Mouse (Mus musculus) forebrain, embryonic 16.5 days (tissue): ENCODE measurements around the gene Fos. TPM values are rescaled to one million over a fixed set of nuclear protein-coding genes. Genes with fewer than 3 reads are reported as not detected.
A peak's percentile ranks its signal among the peaks of the same experiment; 100 is the strongest.

Experiments
- ATAC-seq: fragments of 200-750 bp; cut with Nextera tagmentation; 2 replicates; pipeline ENCODE4 v1.8.0; 2017; ENCODE audit warnings: mild to moderate bottlenecking, moderate library complexity
- H3K27ac ChIP-seq: fragments of 300-500 bp; sonication (generic); 2 replicates; pipeline ENCODE4 v1.5.1; 2014; ENCODE audit warnings: low read length, control low read depth
- H3K27me3 ChIP-seq: fragments of 300-500 bp; sonication (generic); replicated peaks from 2 replicates; pipeline ENCODE4 v1.6.1; 2014; ENCODE audit warnings: low read length; ENCODE audit not compliant: control insufficient read depth, insufficient read depth
- H3K36me3 ChIP-seq: fragments of 300-500 bp; sonication (generic); 2 replicates; pipeline ENCODE4 v1.6.1; 2014; ENCODE audit not compliant: control insufficient read depth, insufficient read depth
- H3K4me1 ChIP-seq: fragments of 300-500 bp; sonication (generic); replicated peaks from 2 replicates; pipeline ENCODE4 v1.6.1; 2014; ENCODE audit warnings: low read length; ENCODE audit not compliant: control insufficient read depth, insufficient read depth
- H3K4me2 ChIP-seq: fragments of 300-500 bp; sonication (generic); 2 replicates; pipeline ENCODE4 v1.6.1; 2014; ENCODE audit warnings: mild to moderate bottlenecking, low read length, control low read depth
- H3K4me3 ChIP-seq: fragments of 300-500 bp; sonication (generic); replicated peaks from 2 replicates; pipeline ENCODE4 v1.5.1; 2014; ENCODE audit warnings: mild to moderate bottlenecking, low read length, control low read depth
- H3K9ac ChIP-seq: fragments of 300-500 bp; sonication (generic); replicated peaks from 2 replicates; pipeline ENCODE4 v1.6.1; 2014; ENCODE audit warnings: low read depth, low read length, control low read depth
- H3K9me3 ChIP-seq: fragments of 300-500 bp; sonication (generic); 2 replicates; pipeline ENCODE4 v1.6.1; 2016; ENCODE audit warnings: low read length; ENCODE audit not compliant: control insufficient read depth
- WGBS: fragments of 180-500 bp; shearing (Covaris S2); extraction: QIAGEN DNeasy Blood & Tissue Kit; methylation state at CpG from one replicate; pipeline ENCODE4 v1.1.7; 2014; 5-methylcytosine and 5-hydroxymethylcytosine counted together
- polyA plus RNA-seq: library from polyadenylated mRNA; unstranded; fragments of >200 nt; fragmentation: Nextera tagmentation; extraction: Ambion mirVana; gene quantifications from 2 replicates; pipeline ENCODE4 v1.2.1, GENCODE M21; 2015

Fos gene
- polyA plus RNA-seq, 1 experiment from 2014 or later = 1.9 TPM

DNA sequence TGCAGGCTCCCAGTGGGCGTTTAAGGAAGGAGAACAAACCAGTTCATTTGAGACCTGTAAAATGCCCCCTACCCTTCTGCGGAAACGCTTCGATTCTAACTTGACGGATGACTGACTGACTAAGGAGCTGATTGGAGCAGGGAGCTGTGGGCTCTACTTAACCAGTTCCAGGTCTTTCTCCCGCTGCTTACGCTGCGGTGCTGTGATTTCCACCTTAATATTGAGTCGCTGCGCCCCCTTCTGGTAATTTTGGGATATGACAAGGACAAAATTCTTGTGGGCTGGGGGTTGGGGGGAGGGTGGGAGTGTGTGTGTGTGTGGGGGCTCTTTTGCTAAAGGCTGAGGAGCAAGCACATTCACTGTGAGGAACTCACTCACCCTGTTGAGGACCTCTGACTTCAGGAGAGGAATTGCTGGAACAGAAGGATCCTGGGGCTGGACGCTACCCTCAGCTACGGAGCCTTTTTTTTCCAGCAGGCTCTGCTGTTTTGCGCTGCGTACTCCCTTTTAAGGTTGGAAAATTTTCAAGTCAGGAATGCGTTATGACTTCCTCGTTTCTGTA lies 18.5 kb downstream of the Fos start:
- ATAC-seq = peak; percentile 84
- no peaks in the 10 kb centered on the region for H3K36me3 ChIP-seq
- H3K9me3 ChIP-seq = no peaks in the 10 kb centered on the region
- H3K9ac ChIP-seq = no peak overlapping the region
- 0 out of 2 replicates have a peak overlapping the region, but pooled peaks have one; percentile 11 for H3K4me3 ChIP-seq
- H3K4me1 ChIP-seq = peaks cover 14% of the 10 kb centered on the region
- WGBS = 23% methylated on average over 16 of the region's 16 CpGs
- no peak overlapping the region for H3K27ac ChIP-seq
- no peaks in the 10 kb centered on the region for H3K27me3 ChIP-seq
- peak overlapping the region; percentile 22; the same call in 1 of the 2 replicates for H3K4me2 ChIP-seq

GRCm38 (mm10) chr12:85496336-85496735 lies 22.6 kb downstream of the Fos start:
- 76% methylated on average over 7 of the region's 7 CpGs for WGBS
- H3K27ac ChIP-seq = no peak overlapping the region
- no peaks in the 10 kb centered on the region for H3K27me3 ChIP-seq
- H3K9ac ChIP-seq = no peak overlapping the region
- no peak overlapping the region for H3K4me2 ChIP-seq
- ATAC-seq = no peak
- no peaks in the 10 kb centered on the region for H3K9me3 ChIP-seq
- H3K36me3 ChIP-seq = no peaks in the 10 kb centered on the region
- H3K4me1 ChIP-seq = peaks cover 5% of the 10 kb centered on the region; the same call in 1 of the 2 replicates
- H3K4me3 ChIP-seq = no peak overlapping the region

DNA sequence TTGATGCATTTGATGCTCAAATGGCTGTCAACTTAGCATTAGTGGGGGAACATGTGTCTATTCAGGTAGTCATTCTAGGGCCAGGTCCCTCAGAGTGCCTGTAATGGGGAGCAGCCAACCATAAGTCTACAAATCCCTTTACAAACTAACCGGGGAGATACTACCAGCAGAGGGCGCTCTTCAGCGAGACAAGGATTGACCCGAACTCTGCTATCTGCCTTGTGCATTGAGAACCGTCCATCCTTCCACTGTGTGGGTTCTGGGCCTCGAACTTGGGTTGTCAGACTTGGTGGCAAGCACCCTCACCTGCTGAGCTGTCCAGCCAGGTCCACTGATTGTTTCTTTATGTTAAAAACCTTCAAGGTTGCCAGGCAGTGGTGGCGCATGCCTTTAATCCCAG lies 23.1 kb downstream of the Fos start:
- no peak overlapping the region for H3K4me3 ChIP-seq
- no peak overlapping the region for H3K4me2 ChIP-seq
- H3K27ac ChIP-seq = no peak overlapping the region
- ATAC-seq = no peak
- 20% methylated on average over 7 of the region's 7 CpGs for WGBS
- H3K36me3 ChIP-seq = no peaks in the 10 kb centered on the region
- no peaks in the 10 kb centered on the region for H3K27me3 ChIP-seq
- H3K9me3 ChIP-seq = no peaks in the 10 kb centered on the region
- H3K9ac ChIP-seq = no peak overlapping the region
- H3K4me1 ChIP-seq = peaks cover 5% of the 10 kb centered on the region; the same call in 1 of the 2 replicates

GRCm38 (mm10) chr12:85497310-85498135 lies 23.8 kb downstream of the Fos start:
- Histone ChIP-seq H3K4me3 (no peak overlapping the region), H3K36me3 (no peaks in the 10 kb centered on the region), H3K9ac (no peak overlapping the region), H3K4me1 (no peaks in the 10 kb centered on the region), H3K4me2 (no peak overlapping the region), H3K9me3 (no peaks in the 10 kb centered on the region), H3K27me3 (no peaks in the 10 kb centered on the region), H3K27ac (no peak overlapping the region)
- WGBS = 69% methylated on average over 11 of the region's 11 CpGs
- ATAC-seq = no peak

- 76% methylated on average over 8 of the region's 8 CpGs for WGBS
- no peak overlapping the region for H3K27ac ChIP-seq
- no peak for ATAC-seq
- no peaks in the 10 kb centered on the region for H3K4me1 ChIP-seq
- H3K9ac ChIP-seq = no peak overlapping the region
- no peak overlapping the region for H3K4me3 ChIP-seq
- H3K4me2 ChIP-seq = no peak overlapping the region
- no peaks in the 10 kb centered on the region for H3K27me3 ChIP-seq
- H3K36me3 ChIP-seq = no peaks in the 10 kb centered on the region
- H3K9me3 ChIP-seq = no peaks in the 10 kb centered on the region
Observed at GRCm38 (mm10) chr12:85499001-85499400, 25.3 kb downstream of the Fos start.

DNA sequence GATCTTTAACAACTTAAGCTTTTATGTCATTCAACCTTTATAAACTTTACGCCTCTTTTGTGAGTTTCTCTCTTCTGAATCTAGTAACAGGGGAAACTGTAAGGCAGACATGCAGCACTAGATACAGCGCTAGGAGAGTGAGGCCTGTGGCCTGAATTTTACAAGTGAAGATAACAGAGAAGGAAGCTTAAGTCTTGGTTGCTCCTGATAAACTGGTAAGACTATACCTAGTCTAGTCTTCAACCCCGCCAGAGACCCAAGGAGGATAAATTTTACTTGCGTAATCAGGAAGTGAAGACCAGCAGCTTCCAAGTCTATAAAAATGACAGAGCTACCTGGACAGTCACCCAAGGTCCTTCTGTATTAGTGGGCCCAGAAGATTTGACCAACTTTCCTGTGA lies 29.0 kb downstream of the Fos start:
- Histone ChIP-seq H3K9me3 (no peaks in the 10 kb centered on the region), H3K4me2 (no peak overlapping the region), H3K27ac (no peak overlapping the region), H3K9ac (no peak overlapping the region), H3K36me3 (no peaks in the 10 kb centered on the region), H3K27me3 (no peaks in the 10 kb centered on the region), H3K4me1 (no peaks in the 10 kb centered on the region), H3K4me3 (no peak overlapping the region)
- WGBS = 92% methylated on average over 4 of the region's 4 CpGs
- ATAC-seq = no peak

DNA sequence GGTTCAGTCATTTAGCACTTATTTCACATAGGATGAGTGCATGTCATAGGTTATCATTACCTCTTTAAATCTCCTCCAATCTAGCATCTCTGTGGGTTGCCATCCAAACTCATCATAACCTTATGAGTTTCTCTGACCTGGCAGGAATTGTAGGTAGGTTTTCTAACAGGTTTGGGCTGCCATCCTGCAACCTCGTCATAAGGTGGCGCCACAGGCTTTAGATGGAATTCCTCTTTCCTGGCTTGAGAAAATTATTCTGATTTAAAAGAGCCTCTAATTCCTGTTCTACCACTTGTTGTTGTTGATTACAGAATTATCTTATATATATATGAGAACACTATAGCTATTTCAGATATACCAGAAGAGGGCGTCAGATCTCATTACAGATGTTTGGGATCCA lies 34.5 kb downstream of the Fos start:
- no peak for ATAC-seq
- 37% methylated on average over 3 of the region's 3 CpGs for WGBS
- no peaks in the 10 kb centered on the region for H3K4me1 ChIP-seq
- no peaks in the 10 kb centered on the region for H3K27me3 ChIP-seq
- H3K4me2 ChIP-seq = no peak overlapping the region
- no peak overlapping the region for H3K4me3 ChIP-seq
- no peak overlapping the region for H3K9ac ChIP-seq
- no peaks in the 10 kb centered on the region for H3K9me3 ChIP-seq
- H3K36me3 ChIP-seq = no peaks in the 10 kb centered on the region
- no peak overlapping the region for H3K27ac ChIP-seq

DNA sequence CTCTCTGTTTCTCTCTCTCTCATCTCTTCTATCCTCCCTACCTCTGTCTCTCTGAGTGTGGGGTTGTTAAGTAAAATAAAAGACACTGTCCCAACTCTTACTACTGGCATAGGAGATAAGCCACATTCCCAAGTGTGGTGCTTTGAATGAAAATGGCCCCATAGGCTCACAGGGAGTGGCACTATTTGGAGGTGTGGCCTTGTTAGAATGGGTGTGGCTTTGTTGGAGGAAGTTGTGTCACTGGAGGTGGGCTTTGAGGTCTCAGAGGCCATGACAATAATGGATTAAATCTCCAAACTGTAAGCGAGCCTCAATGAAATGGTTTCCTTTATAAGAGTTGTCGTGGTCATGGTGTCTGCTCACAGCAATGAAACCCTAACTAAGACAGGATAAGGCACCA lies 36.3 kb downstream of the Fos start:
- Histone ChIP-seq H3K9me3 (no peaks in the 10 kb centered on the region), H3K9ac (no peak overlapping the region), H3K27me3 (no peaks in the 10 kb centered on the region), H3K4me2 (no peak overlapping the region), H3K4me3 (no peak overlapping the region), H3K36me3 (no peaks in the 10 kb centered on the region), H3K27ac (no peak overlapping the region), H3K4me1 (no peaks in the 10 kb centered on the region)
- ATAC-seq = no peak
- 92% methylated on average over 2 of the region's 2 CpGs for WGBS

- H3K36me3 ChIP-seq = no peaks in the 10 kb centered on the region
- H3K4me2 ChIP-seq = no peak overlapping the region
- H3K27ac ChIP-seq = no peak overlapping the region
- no peaks in the 10 kb centered on the region for H3K27me3 ChIP-seq
- H3K4me3 ChIP-seq = no peak overlapping the region
- H3K9me3 ChIP-seq = no peaks in the 10 kb centered on the region
- H3K4me1 ChIP-seq = no peaks in the 10 kb centered on the region
- 75% methylated on average over 6 of the region's 6 CpGs for WGBS
- H3K9ac ChIP-seq = no peak overlapping the region
- ATAC-seq = no peak
Observed at GRCm38 (mm10) chr12:85513789-85514447, 40.2 kb downstream of the Fos start.
